Mouse (Mus musculus) E14TG2a.4 (cell line): ENCODE measurements around the gene Cnih1.
"Not testable (repeated sequence)": the region's sequence is repeated elsewhere in the genome, so short reads cannot be mapped to it uniquely, and the experiment has no call there.

Experiments used
- H3K27me3 ChIP-seq: 2 replicates; pipeline ENCODE4 v1.6.1; 2014; ENCODE audit warnings: low read length, control low read depth; ENCODE audit not compliant: insufficient read depth
- H3K36me3 ChIP-seq: 2 replicates; pipeline ENCODE4 v1.6.1; 2014; ENCODE audit warnings: low read length, control low read depth; ENCODE audit not compliant: insufficient read depth
- H3K4me1 ChIP-seq: replicated peaks from 2 replicates; pipeline ENCODE4 v1.6.1; 2014; ENCODE audit warnings: low read depth, low read length, control low read depth
- H3K4me3 ChIP-seq: replicated peaks from 2 replicates; pipeline ENCODE4 v1.5.1; 2014; ENCODE audit warnings: mild to moderate bottlenecking, low read length
- H3K9me3 ChIP-seq: 2 replicates; pipeline ENCODE4 v1.6.1; 2014; ENCODE audit warnings: low read length, control low read depth
- CTCF ChIP-seq: conservative IDR thresholded peaks from 2 replicates; pipeline ENCODE4 v1.5.1; 2014; ENCODE audit warnings: low read length
- NANOG ChIP-seq: IDR thresholded peaks from 2 replicates; pipeline ENCODE4 v1.6.1; 2014; ENCODE audit warnings: borderline replicate concordance, low read length, mixed read lengths
- POU5F1 ChIP-seq: IDR thresholded peaks from 2 replicates; pipeline ENCODE4 v1.6.1; 2014; ENCODE audit warnings: low read length, borderline replicate concordance

Gene Cnih1

GRCm38 (mm10) chr14:46757736-46758135 lies 30.5 kb downstream of the Cnih1 start:
- peaks cover 36% of the 10 kb centered on the region for H3K4me1 ChIP-seq
- H3K4me3 ChIP-seq, result peak overlapping the region; percentile 68
- H3K27me3 ChIP-seq, result peaks cover 15% of the 10 kb centered on the region
- no peak for TF ChIP-seq CTCF
- TF ChIP-seq POU5F1, result no peak
- no peak for TF ChIP-seq NANOG
- H3K36me3 ChIP-seq, result no peaks in the 10 kb centered on the region
- H3K9me3 ChIP-seq, result no peaks in the 10 kb centered on the region

- Histone ChIP-seq H3K9me3 (no peaks in the 10 kb centered on the region), H3K4me3 (no peak overlapping the region), H3K36me3 (no peaks in the 10 kb centered on the region), H3K27me3 (peaks cover 15% of the 10 kb centered on the region), H3K4me1 (peaks cover 30% of the 10 kb centered on the region)
- TF ChIP-seq NANOG, result no peak
- TF ChIP-seq CTCF, result no peak
- TF ChIP-seq POU5F1, result no peak
Measured at GRCm38 (mm10) chr14:46755851-46756250, 32.4 kb downstream of the Cnih1 start.

DNA sequence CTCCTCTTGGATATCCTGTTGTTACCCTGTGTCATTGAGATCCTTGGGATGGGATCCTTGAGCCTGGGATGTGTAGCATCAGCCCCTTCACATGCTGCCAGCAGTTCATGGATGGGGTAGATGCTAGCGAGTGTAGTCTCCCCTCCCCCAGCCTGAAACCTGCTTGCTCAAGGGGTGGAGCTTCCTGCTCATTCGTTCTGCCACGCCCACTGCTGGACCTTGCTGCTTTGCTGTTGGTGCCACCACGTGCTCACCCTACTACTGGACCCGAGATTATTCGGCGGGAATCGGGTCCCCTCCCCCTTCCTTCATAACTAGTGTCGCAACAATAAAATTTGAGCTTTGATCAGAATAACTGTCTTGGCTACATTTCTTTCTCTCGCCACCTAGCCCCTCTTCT lies 33.8 kb downstream of the Cnih1 start:
- not testable (repeated sequence) for H3K4me3 ChIP-seq, H3K9me3 ChIP-seq, H3K36me3 ChIP-seq
- Histone ChIP-seq H3K4me1 (peaks cover 23% of the 10 kb centered on the region), H3K27me3 (peaks cover 15% of the 10 kb centered on the region)

- TF ChIP-seq CTCF (no peak), POU5F1 (no peak), NANOG (no peak)
- Histone ChIP-seq H3K4me3 (no peak overlapping the region), H3K9me3 (no peaks in the 10 kb centered on the region), H3K36me3 (no peaks in the 10 kb centered on the region), H3K27me3 (no peaks in the 10 kb centered on the region), H3K4me1 (no peaks in the 10 kb centered on the region)
Measured at GRCm38 (mm10) chr14:46745413-46745812, 42.8 kb downstream of the Cnih1 start.

- Histone ChIP-seq H3K4me1 (no peaks in the 10 kb centered on the region), H3K27me3 (no peaks in the 10 kb centered on the region), H3K9me3 (no peaks in the 10 kb centered on the region), H3K4me3 (no peak overlapping the region), H3K36me3 (no peaks in the 10 kb centered on the region)
- no peak for TF ChIP-seq POU5F1
- TF ChIP-seq NANOG, result no peak
- TF ChIP-seq CTCF, result no peak
Measured at GRCm38 (mm10) chr14:46742674-46743073, 45.5 kb downstream of the Cnih1 start.

DNA sequence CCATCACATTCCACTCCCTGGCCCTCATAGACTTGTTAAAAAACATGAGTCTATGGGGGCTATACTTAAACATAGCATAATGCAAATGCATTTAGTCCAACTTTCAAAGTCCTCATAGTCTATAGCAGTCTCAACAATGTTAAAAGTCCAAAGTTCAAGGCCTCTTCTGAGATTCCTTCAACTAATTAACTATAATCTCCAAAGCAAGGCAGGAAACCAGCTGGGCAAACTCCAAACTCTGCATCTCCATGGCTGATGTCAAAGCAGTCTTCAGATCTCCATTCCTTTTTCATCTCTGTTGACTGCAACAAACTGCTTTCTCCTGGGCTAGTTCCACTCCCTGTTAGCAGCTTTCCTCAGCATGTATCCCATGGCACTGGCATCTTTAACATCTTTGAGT lies 50.9 kb downstream of the Cnih1 start:
- H3K36me3 ChIP-seq, H3K4me1 ChIP-seq, H3K9me3 ChIP-seq, H3K27me3 ChIP-seq, H3K4me3 ChIP-seq: not testable (repeated sequence)

- Histone ChIP-seq H3K9me3 (peaks cover 10% of the 10 kb centered on the region), H3K36me3 (no peaks in the 10 kb centered on the region), H3K4me1 (no peaks in the 10 kb centered on the region), H3K27me3 (no peaks in the 10 kb centered on the region), H3K4me3 (no peak overlapping the region)
- no peak for TF ChIP-seq POU5F1
- TF ChIP-seq CTCF, result no peak
- no peak for TF ChIP-seq NANOG
Measured at GRCm38 (mm10) chr14:46736366-46736765, 51.8 kb downstream of the Cnih1 start.

GRCm38 (mm10) chr14:46734761-46735455 lies 53.3 kb downstream of the Cnih1 start:
- Histone ChIP-seq H3K27me3 (no peaks in the 10 kb centered on the region), H3K9me3 (peaks cover 10% of the 10 kb centered on the region), H3K4me1 (no peaks in the 10 kb centered on the region), H3K36me3 (no peaks in the 10 kb centered on the region), H3K4me3 (no peak overlapping the region)
- TF ChIP-seq CTCF (no peak), NANOG (no peak), POU5F1 (no peak)

DNA sequence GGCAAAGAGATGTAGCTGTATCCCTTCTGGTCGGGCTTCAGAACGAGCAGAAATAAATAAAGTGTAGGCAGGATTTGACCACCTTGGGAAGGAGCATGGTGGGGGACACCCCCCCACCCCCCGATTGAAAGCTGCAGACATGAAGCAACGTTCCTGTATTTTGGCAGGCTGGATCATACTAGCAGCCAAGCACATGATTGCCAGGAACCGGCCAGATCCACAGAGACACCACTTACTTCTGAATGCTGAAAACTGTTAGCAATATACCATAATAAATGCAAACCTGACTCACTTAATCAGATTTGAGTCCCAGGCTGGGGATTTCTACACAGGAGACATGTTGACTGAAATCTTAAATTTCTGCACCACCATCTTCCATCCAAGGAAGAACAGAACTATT lies 53.9 kb downstream of the Cnih1 start:
- Histone ChIP-seq H3K9me3 (peaks cover 10% of the 10 kb centered on the region), H3K4me3 (no peak overlapping the region), H3K36me3 (no peaks in the 10 kb centered on the region), H3K27me3 (no peaks in the 10 kb centered on the region), H3K4me1 (no peaks in the 10 kb centered on the region)
- TF ChIP-seq POU5F1 (no peak), NANOG (no peak), CTCF (no peak)
